Mouse (Mus musculus) thymus, adult 2 months (tissue): ENCODE results near the gene Sp7. TPM values are rescaled to one million over a fixed set of nuclear protein-coding genes. Genes with fewer than 3 reads are reported as not detected.
"Not testable (repeated sequence)": the region's sequence is repeated elsewhere in the genome, so short reads cannot be mapped to it uniquely, and the experiment has no call there.

Experiments used
- DNase-seq: peaks from one replicate; pipeline ENCODE4 v3.0.0; 2021
- H3K27ac ChIP-seq: fragments of 200-500 bp; 2 replicates; pipeline ENCODE4 v1.5.1; 2012; ENCODE audit warnings: low read length, control low read depth; ENCODE audit not compliant: control insufficient read depth, insufficient read depth
- H3K27me3 ChIP-seq: fragments of 200-500 bp; 2 replicates; pipeline ENCODE4 v1.6.1; 2012; ENCODE audit warnings: mild to moderate bottlenecking, low read length, moderate library complexity, mixed read lengths; ENCODE audit not compliant: control insufficient read depth, insufficient read depth
- H3K36me3 ChIP-seq: fragments of 200-500 bp; 2 replicates; pipeline ENCODE4 v1.6.1; 2012; ENCODE audit warnings: mild to moderate bottlenecking, low read length, moderate library complexity; ENCODE audit not compliant: control insufficient read depth, insufficient read depth
- H3K4me1 ChIP-seq: fragments of 200-500 bp; replicated peaks from 2 replicates; pipeline ENCODE4 v1.6.1; 2012; ENCODE audit warnings: low read length; ENCODE audit not compliant: control insufficient read depth, insufficient read depth
- H3K4me3 ChIP-seq: fragments of 200-500 bp; 2 replicates; pipeline ENCODE4 v1.5.1; 2012; ENCODE audit warnings: mild to moderate bottlenecking, low read length, control low read depth, moderate library complexity; ENCODE audit not compliant: control insufficient read depth, insufficient read depth
- CTCF ChIP-seq: fragments of 200-500 bp; IDR thresholded peaks from 2 replicates; pipeline ENCODE4 v1.5.1; 2012; ENCODE audit warnings: mild to moderate bottlenecking, control low read depth, low read length, moderate library complexity, borderline replicate concordance; ENCODE audit not compliant: control insufficient read depth, poor library complexity, insufficient read depth; ENCODE audit errors: extremely low read depth
- POLR2A ChIP-seq: fragments of 200-500 bp; IDR thresholded peaks from 2 replicates; pipeline ENCODE4 v1.6.1; 2012; ENCODE audit warnings: mild to moderate bottlenecking, low read length, control low read depth, moderate library complexity; ENCODE audit not compliant: control insufficient read depth, poor library complexity, insufficient read depth; ENCODE audit errors: extremely low read depth
- WGBS: fragments of 180-500 bp; shearing (Covaris S2); methylation state at CpG from one replicate; pipeline ENCODE4 v1.1.7; 2018; 5-methylcytosine and 5-hydroxymethylcytosine counted together
- polyA plus RNA-seq: library from polyadenylated mRNA; depleted of rRNA; stranded (reverse); fragments of >200 nt; gene quantifications from 2 replicates; pipeline ENCODE4 v1.2.3, GENCODE M21; 2012

The Sp7 gene
- polyA plus RNA-seq, 1 experiment = 0.13 TPM

DNA sequence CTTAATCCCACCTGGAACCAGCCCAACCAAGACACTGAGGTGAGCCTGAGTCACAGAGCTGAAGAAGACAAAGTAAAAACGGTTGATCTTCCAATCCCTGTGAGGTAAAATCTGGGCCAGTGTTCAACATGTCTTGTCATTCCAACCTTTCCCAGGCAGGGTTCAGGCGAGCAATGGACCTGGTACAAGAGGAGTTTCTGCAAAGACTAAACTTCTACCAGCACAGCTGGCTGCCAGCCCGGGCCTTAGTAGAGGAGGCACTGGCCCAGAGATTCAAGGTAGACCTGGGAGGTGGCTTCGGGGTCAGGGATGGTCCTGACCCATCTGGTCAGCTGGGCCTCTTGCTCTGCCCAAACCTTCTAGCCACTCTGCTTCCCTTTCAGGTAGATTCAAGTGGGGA is 30.0 kb downstream of the Sp7 start:
- Histone ChIP-seq H3K4me3 (no peak overlapping the region), H3K36me3 (peaks cover 19% of the 10 kb centered on the region), H3K27me3 (no peaks in the 10 kb centered on the region), H3K27ac (no peak overlapping the region), H3K4me1 (peaks cover 8% of the 10 kb centered on the region)
- WGBS = 94% methylated on average over 4 of the region's 4 CpGs
- no peak for TF ChIP-seq CTCF
- no peak for TF ChIP-seq POLR2A
- no peak for DNase-seq

DNA sequence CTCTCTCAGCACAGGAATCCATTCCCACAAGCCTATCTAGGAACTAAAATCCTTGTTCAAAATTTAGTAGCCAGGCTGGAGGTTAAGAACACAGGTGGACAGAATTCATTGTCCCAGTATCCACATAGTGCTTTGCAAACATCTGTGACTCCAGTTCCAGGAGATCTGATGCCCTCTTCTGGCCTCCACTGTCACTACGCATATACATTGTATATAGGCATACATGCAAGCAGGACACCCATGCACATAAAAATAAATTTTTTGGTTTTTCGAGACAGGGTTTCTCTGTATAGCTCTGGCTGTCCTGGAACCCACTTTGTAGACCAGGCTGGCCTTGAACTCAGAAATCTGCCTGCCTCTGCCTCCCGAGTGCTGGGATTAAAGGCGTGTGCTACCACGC is 31.1 kb downstream of the Sp7 start:
- H3K27me3 ChIP-seq, H3K27ac ChIP-seq, H3K4me3 ChIP-seq: not testable (repeated sequence)
- Histone ChIP-seq H3K4me1 (peaks cover 12% of the 10 kb centered on the region), H3K36me3 (peaks cover 19% of the 10 kb centered on the region)
- 93% methylated on average over 5 of the region's 5 CpGs for WGBS
- peak; percentile 52 for DNase-seq

DNA sequence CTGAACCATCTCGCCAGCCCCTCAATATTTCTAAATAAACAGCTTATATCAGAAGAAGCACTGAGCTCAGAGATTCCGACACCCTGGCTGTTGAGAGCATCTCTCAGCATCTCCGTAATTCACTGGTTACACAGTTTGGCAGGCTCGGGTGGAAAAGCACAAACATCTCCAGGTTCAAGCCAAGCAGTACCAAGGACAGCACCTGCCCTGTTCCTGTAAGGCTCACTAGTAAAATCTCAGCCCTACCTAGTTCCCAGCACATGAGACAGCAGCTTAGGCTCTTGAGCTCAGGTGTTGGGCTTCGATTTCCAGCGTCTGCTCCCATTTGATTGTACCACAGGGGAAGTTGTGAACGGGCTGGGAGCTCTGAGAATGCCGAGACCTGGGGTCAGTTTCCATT is 31.7 kb downstream of the Sp7 start:
- DNase-seq = no peak
- Histone ChIP-seq H3K27ac (no peak overlapping the region), H3K36me3 (peaks cover 19% of the 10 kb centered on the region), H3K27me3 (no peaks in the 10 kb centered on the region), H3K4me1 (peaks cover 12% of the 10 kb centered on the region), H3K4me3 (no peak overlapping the region)
- 93% methylated on average over 8 of the region's 8 CpGs for WGBS
- TF ChIP-seq POLR2A = no peak
- no peak for TF ChIP-seq CTCF

- DNase-seq = peak; percentile 87
- peak within 1 kb of the TSS; percentile 55 for H3K4me3 ChIP-seq
- H3K27ac ChIP-seq = no peak within 1 kb of the TSS
- H3K27me3 ChIP-seq = no peaks in the 10 kb centered on the region
- WGBS = under 1% methylated on average over 30 of the region's 30 CpGs
- H3K4me1 ChIP-seq = peaks cover 15% of the 10 kb centered on the region
- TF ChIP-seq POLR2A (no peak), CTCF (no peak)
- no peaks in the 10 kb centered on the region for H3K36me3 ChIP-seq
Observed at GRCm38 (mm10) chr15:102331610-102332015, 35.4 kb downstream of the Sp7 start, which contains the start of gene Myg1. Myg1 (plus strand) TSS chr15:102331709.

DNA sequence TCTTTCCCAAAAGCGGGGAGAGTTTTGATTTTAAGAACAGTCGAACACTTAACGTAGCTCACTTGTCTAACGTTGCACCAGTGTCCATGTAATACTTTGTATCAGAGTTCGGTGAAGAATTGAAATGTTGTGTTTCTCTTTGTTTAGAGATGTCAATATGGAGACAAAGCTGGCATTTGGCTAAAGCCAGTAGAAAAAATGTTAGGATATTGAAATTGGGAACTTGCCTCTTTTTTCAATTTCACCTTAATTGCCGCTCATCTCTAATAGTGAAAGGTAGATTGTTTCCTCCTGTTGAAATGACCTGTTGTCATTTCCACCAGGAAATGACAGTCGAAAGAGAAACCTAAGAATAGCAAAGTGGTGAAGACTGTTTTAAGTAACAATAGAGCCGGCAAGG is 40.1 kb downstream of the Sp7 start:
- 0 out of 2 replicates have a peak, but pooled peaks cover 4% of the 10 kb centered on the region for H3K36me3 ChIP-seq
- no peak overlapping the region for H3K27ac ChIP-seq
- no peak overlapping the region for H3K4me3 ChIP-seq
- TF ChIP-seq POLR2A = no peak
- no peak for TF ChIP-seq CTCF
- DNase-seq = no peak
- peaks cover 8% of the 10 kb centered on the region for H3K4me1 ChIP-seq
- 54% methylated on average over 8 of the region's 8 CpGs for WGBS
- no peaks in the 10 kb centered on the region for H3K27me3 ChIP-seq

DNA sequence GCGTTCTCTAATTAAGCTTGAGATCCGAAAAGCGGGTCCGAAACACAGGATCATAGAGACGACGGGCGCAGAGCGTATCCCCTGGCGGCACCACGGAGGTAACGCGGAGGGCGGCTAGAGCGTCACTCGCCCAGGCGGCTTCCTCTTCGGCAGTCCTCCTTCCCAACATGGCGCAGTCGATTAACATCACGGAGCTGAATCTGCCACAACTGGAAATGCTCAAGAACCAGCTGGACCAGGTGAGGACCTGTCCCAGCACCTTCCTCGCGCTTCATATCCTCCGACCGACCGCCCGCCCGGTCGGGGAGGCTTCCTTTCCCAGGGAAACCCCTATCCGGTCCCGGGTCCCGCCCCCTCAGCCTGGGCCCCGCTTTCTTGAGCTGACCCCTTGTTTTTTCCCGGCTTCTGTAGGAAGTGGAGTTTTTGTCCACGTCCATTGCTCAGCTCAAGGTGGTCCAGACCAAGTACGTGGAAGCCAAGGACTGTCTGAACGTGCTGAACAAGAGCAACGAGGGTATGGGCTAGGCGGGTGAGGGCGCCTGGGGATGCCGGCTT is 40.9 kb downstream of the Sp7 start, which contains the start of gene Pfdn5:
TSS of gene Pfdn5 (plus strand) at position 95 of the 555 bp plus-strand sequence.
- DNase-seq = peak; percentile 87
- Histone ChIP-seq H3K36me3 (0 out of 2 replicates have a peak, but pooled peaks cover 4% of the 10 kb centered on the region), H3K27ac (no peak within 1 kb of the TSS), H3K27me3 (no peaks in the 10 kb centered on the region), H3K4me3 (peak within 1 kb of the TSS; percentile 84), H3K4me1 (peaks cover 5% of the 10 kb centered on the region; the same call in 1 of the 2 replicates)
- WGBS = under 1% methylated on average over 40 of the region's 40 CpGs
- TF ChIP-seq CTCF = no peak; the same call in 1 of the 2 replicates
- peak; percentile 35; the same call in 1 of the 2 replicates for TF ChIP-seq POLR2A

GRCm38 (mm10) chr15:102324654-102325473 is 42.1 kb downstream of the Sp7 start:
- DNase-seq = no peak
- Histone ChIP-seq H3K27ac (no peak overlapping the region), H3K36me3 (peaks cover 12% of the 10 kb centered on the region), H3K4me3 (no peak overlapping the region), H3K27me3 (no peaks in the 10 kb centered on the region), H3K4me1 (peaks cover 5% of the 10 kb centered on the region; the same call in 1 of the 2 replicates)
- WGBS = 84% methylated on average over 12 of the region's 12 CpGs
- TF ChIP-seq POLR2A = no peak
- no peak for TF ChIP-seq CTCF
